Mouse (Mus musculus): ENCODE data around the gene Tarm1.

DNA sequence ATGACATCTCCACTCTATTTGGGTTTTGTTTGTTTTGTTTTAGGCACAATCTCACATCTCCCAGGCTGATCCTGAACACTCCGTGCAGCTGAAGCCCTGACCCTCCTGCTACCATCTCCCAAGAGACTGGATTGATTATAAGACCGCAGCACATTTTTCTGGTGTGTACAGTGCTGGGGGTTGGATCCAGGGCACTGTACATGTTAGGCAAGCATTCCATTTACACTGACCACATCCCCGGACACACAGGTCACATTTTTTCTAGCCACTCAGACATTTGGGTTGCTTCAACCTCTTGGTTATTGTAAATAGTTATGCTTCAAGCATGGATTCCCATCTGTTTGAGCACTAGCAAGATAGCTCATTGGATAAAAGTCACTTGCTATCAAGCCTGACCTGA is 55.8 kb downstream of the Tarm1 start:
- TF ChIP-seq CTCF (IDR thresholded peaks at IDR 0.05; ENCODE audit: low read depth, low read length) (no peak), POLR2A (IDR thresholded peaks at IDR 0.05; ENCODE audit: extremely low read depth, insufficient read depth, low read length) (no peak)
